Mouse (Mus musculus) left cerebral cortex, postnatal 14 days (tissue): ENCODE results near the gene Wasf3. TPM values are rescaled to one million over a fixed set of nuclear protein-coding genes. Genes with fewer than 3 reads are reported as not detected.

Experiments
- DNase-seq, 2 experiments: peaks; one replicate each; pipeline ENCODE4 v3.0.0; 2021 to 2022; ENCODE audit warnings: low spot score in 2 of 2, mixed read lengths in 1 of 2
- intact Hi-C: fragments of 180-260 bp; cut with DNase I; formaldehyde crosslinking; loops from one replicate; pipeline ENCODE4 v1.15.1; 2025
- long read RNA-seq, 2 experiments: library from polyadenylated mRNA; stranded (forward); transcript quantifications; one replicate each; pipeline ENCODE4 v2.0.0; 2021
- total RNA-seq, 2 experiments: library from RNA; stranded (reverse); gene quantifications; 2 replicates each; pipeline ENCODE4 v1.2.3; 2021

Gene Wasf3
- 10 to 100 TPM; 82.5 to 90.7 TPM for total RNA-seq
- long read RNA-seq, experiment 1, full-length matches to known transcripts, result 5 of 22 reads
- long read RNA-seq, experiment 1, partial matches to known transcripts, result 3 of 22 reads
- long read RNA-seq, experiment 1, other reads (novel, unspliced or antisense), result 14 of 22 reads
- long read RNA-seq, experiment 2, full-length matches to known transcripts, result 4 of 17 reads
- long read RNA-seq, experiment 2, partial matches to known transcripts, result 2 of 17 reads
- long read RNA-seq, experiment 2, other reads (novel, unspliced or antisense), result 11 of 17 reads

- peak; percentile 90 to 91 for DNase-seq
- intact Hi-C loops, result loop anchor here (5.0 kb wide), 1 partner anchor 87 kb away; no protein-coding TSS in a partner anchor
Observed at GRCm38 (mm10) chr5:146384935-146385591, at the start of gene Wasf3. Gene Wasf3 (plus strand): TSS chr5:146384985.

- DNase-seq, result peak; percentile 62 to 66
- intact Hi-C loops, result no loop called here
Observed at GRCm38 (mm10) chr5:146338064-146338463, 46.7 kb upstream of the Wasf3 start.

GRCm38 (mm10) chr5:146340037-146340436, 44.7 kb upstream of the Wasf3 start:
- DNase-seq, result no peak
- intact Hi-C loops, result no loop called here

- DNase-seq, result no peak
- intact Hi-C loops, result loop anchor here (5.0 kb wide), 2 partner anchors 82 to 107 kb away; no protein-coding TSS in a partner anchor
Observed at GRCm38 (mm10) chr5:146344911-146345686, 39.7 kb upstream of the Wasf3 start.

- intact Hi-C loops, result loop anchor here (5.0 kb wide), 2 partner anchors 80 to 105 kb away; no protein-coding TSS in a partner anchor
- no peak for DNase-seq
Observed at GRCm38 (mm10) chr5:146347081-146347480, 37.7 kb upstream of the Wasf3 start.

GRCm38 (mm10) chr5:146349183-146349582, 35.6 kb upstream of the Wasf3 start:
- intact Hi-C loops, result loop anchor here (5.0 kb wide), 2 partner anchors 78 to 103 kb away; no protein-coding TSS in a partner anchor
- DNase-seq, result no peak

- intact Hi-C loops, result no loop called here
- no peak for DNase-seq
Observed at GRCm38 (mm10) chr5:146350784-146351183, 34.0 kb upstream of the Wasf3 start.

- intact Hi-C loops, result no loop called here
- no peak for DNase-seq
Observed at GRCm38 (mm10) chr5:146352006-146352405, 32.8 kb upstream of the Wasf3 start.

- no peak for DNase-seq
- intact Hi-C loops, result no loop called here
Observed at GRCm38 (mm10) chr5:146360386-146360785, 24.4 kb upstream of the Wasf3 start.

- intact Hi-C loops, result no loop called here
- no peak for DNase-seq
Observed at GRCm38 (mm10) chr5:146362711-146363110, 22.1 kb upstream of the Wasf3 start.

GRCm38 (mm10) chr5:146368356-146368755, 16.4 kb upstream of the Wasf3 start:
- DNase-seq, result peak in 1 of 2 experiments; percentile 38
- intact Hi-C loops, result no loop called here

GRCm38 (mm10) chr5:146368971-146369370, 15.8 kb upstream of the Wasf3 start:
- no peak for DNase-seq
- intact Hi-C loops, result no loop called here

- DNase-seq, result peak; percentile 62 to 83
- intact Hi-C loops, result loop anchor here (5.0 kb wide), 1 partner anchor 38 kb away; no protein-coding TSS in a partner anchor
Observed at GRCm38 (mm10) chr5:146370794-146371193, 14.0 kb upstream of the Wasf3 start.

- intact Hi-C loops, result loop anchor here (5.0 kb wide), 1 partner anchor 41 kb away; no protein-coding TSS in a partner anchor
- DNase-seq, result peak in 1 of 2 experiments; percentile 38
Observed at GRCm38 (mm10) chr5:146373238-146373637, 11.5 kb upstream of the Wasf3 start.

GRCm38 (mm10) chr5:146376601-146377000, 8.2 kb upstream of the Wasf3 start:
- intact Hi-C loops, result no loop called here
- no peak for DNase-seq

- DNase-seq, result no peak
- intact Hi-C loops, result no loop called here
Observed at GRCm38 (mm10) chr5:146380041-146380440, 4.7 kb upstream of the Wasf3 start.

GRCm38 (mm10) chr5:146382268-146382667, 2.5 kb upstream of the Wasf3 start:
- intact Hi-C loops, result no loop called here
- DNase-seq, result peak in 1 of 2 experiments; percentile 39

- no peak for DNase-seq
- intact Hi-C loops, result no loop called here
Observed at GRCm38 (mm10) chr5:146383401-146383800, 1.4 kb upstream of the Wasf3 start.

- intact Hi-C loops, result loop anchor here (5.0 kb wide), 1 partner anchor 86 kb away; no protein-coding TSS in a partner anchor
- DNase-seq, result no peak
Observed at GRCm38 (mm10) chr5:146385989-146386388, 1.2 kb downstream of the Wasf3 start.

GRCm38 (mm10) chr5:146386906-146387305, 2.1 kb downstream of the Wasf3 start:
- intact Hi-C loops, result loop anchor here (5.0 kb wide), 1 partner anchor 85 kb away; no protein-coding TSS in a partner anchor
- no peak for DNase-seq
